Mouse (Mus musculus) megakaryocyte, embryonic 14.5 days (primary cell): ENCODE measurements around the gene Rbm33. TPM values are rescaled to one million over a fixed set of nuclear protein-coding genes. Genes with fewer than 3 reads are reported as not detected.

Source experiments
- H3K27me3 ChIP-seq: replicated peaks from 2 replicates; pipeline ENCODE3; 2012; ENCODE audit warnings: inconsistent platforms
- H3K36me3 ChIP-seq: replicated peaks from 2 replicates; pipeline ENCODE3; 2012; ENCODE audit warnings: low read length, inconsistent platforms, mixed read lengths
- H3K4me1 ChIP-seq: 2 replicates; pipeline ENCODE4 v1.6.1; 2012; ENCODE audit warnings: inconsistent platforms
- H3K4me3 ChIP-seq: replicated peaks from 2 replicates; pipeline ENCODE3; 2012; ENCODE audit warnings: moderate library complexity, mild to moderate bottlenecking, inconsistent platforms
- H3K9me3 ChIP-seq: 2 replicates; pipeline ENCODE4 v1.6.1; 2012; ENCODE audit warnings: inconsistent platforms
- FLI1 ChIP-seq: IDR thresholded peaks from 2 replicates; pipeline ENCODE4 v1.6.1; 2012; ENCODE audit warnings: low read length, inconsistent platforms, mixed read lengths
- GATA1 ChIP-seq: IDR thresholded peaks from 3 replicates; pipeline ENCODE4 v1.6.1; 2012; ENCODE audit warnings: mixed read lengths, low read length, inconsistent platforms, borderline replicate concordance
- polyA plus RNA-seq: library from polyadenylated mRNA; stranded (reverse); fragments of >175 nt; gene quantifications from 2 replicates; pipeline ENCODE4 v1.2.3, GENCODE M21; 2012; ENCODE audit warnings: low replicate concordance; ENCODE audit not compliant: insufficient read depth

Rbm33 gene
- polyA plus RNA-seq, 1 experiment = 9.5 TPM

DNA sequence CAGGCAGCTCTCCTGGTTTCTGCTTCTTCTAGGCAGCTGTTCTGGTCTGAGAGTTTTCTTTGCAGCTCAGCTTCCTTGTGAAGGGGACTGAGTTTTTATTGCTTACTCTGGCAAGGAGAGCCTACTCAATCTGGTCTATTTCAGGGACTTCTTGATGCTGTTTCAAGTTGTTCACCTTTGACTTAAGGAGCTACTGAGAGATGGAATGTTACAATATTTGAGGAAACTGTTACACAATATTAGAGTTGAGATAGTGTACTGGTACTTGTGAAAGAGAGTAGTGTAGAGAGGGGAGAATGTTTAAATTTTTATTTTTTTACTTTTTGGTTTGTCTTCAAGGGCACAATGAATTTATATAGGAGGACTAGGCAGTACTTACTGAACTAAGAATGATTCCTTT is 53.9 kb downstream of the Rbm33 start:
- peaks cover 75% of the 10 kb centered on the region for H3K36me3 ChIP-seq

DNA sequence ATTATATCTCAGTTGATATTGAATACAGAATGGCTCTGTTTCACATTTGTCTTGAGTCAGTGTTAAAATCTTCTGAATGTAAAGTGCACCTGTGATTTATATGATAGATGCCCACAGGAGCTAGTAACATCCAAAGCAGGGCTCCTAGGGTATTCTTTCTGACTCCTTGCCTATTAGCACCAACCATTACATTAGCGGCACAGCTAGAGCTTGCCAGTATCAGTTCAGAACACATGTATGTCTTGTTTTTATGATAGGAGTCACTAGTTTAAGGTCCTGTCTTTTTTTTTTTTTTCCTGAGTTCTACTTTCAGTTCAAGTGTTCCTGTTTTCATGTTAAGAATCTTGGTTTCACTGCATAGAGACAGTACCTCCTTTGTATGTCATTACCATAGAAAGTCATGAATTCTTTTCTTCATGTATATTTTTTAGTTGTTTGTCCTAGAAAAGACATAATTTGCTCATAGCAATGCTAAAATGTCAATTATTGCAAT is 55.3 kb downstream of the Rbm33 start:
- Histone ChIP-seq H3K36me3 (peaks cover 72% of the 10 kb centered on the region), H3K27me3 (no peaks in the 10 kb centered on the region), H3K9me3 (no peaks in the 10 kb centered on the region), H3K4me3 (no peak overlapping the region), H3K4me1 (peaks cover 15% of the 10 kb centered on the region)
- TF ChIP-seq FLI1 = no peak
- TF ChIP-seq GATA1 = no peak

More for the DNA sequence above, 53.9 kb downstream of the Rbm33 start:
- no peak overlapping the region for H3K4me3 ChIP-seq
- TF ChIP-seq FLI1 = no peak
- peaks cover 10% of the 10 kb centered on the region for H3K4me1 ChIP-seq
- H3K9me3 ChIP-seq = no peaks in the 10 kb centered on the region
- H3K27me3 ChIP-seq = no peaks in the 10 kb centered on the region

DNA sequence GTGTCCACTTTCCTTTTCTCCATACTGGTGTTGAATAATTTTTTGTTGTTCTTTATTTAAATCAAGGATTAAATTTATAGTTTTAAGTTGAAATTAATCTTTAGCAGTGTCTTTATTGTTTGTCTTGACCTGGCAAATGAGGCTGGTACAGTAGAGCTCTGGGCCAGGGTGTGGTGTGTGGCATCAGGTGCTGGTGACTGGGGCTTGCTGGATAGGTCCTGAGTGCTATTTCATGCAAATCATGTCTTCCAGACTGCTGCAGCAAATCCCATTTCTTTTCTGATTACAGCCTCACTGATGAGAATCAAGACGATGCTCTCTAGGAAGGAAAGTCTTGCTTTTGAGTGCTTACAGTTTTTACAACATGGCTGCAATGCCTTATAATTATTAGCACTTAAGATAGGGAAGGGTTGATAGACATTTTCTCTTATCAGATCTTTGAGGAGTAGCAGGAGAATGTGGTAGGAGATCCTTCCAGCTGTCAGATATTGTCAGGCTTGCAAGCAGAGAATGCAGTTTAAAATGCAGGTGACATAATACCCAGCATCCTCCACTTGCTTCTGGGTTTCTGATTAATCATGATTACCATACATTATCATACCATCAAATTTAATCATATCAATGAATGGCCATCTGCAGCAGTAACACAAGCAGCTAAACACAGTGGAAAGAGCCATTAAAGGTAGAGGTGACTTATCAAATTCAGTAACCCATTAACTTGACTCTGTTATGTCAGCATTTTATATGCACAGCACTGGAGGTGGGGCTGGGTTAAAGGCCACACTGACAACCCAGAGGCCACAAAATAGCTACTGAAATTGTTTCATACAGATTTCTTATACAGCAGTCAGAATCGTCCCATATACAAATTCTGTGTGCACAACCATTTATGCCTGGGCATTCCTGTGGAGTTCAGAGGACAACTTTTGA is 56.8 kb downstream of the Rbm33 start:
- H3K4me3 ChIP-seq = no peak overlapping the region
- H3K9me3 ChIP-seq = no peaks in the 10 kb centered on the region
- H3K27me3 ChIP-seq = no peaks in the 10 kb centered on the region
- peaks cover 10% of the 10 kb centered on the region; the same call in 1 of the 2 replicates for H3K4me1 ChIP-seq
- TF ChIP-seq GATA1 = no peak
- TF ChIP-seq FLI1 = no peak
- peaks cover 68% of the 10 kb centered on the region for H3K36me3 ChIP-seq

DNA sequence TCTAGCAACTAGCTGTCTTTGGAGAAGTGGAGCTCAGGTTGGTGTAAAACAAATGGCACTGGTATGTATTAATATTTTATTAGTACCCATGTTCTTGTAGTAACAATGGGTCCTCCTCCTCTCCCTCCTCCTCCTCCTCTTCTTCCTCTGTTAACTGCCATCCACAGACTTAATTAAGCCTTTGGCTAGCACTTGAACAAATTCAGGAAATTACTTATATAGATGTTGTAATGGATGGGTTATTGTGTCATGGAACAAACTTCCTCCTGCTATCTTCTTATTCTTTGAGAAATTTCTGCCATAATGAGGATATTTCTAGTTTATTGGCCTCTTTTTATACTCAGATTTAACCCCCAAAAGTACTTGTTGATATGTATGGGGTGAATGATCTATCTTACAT is 60.4 kb downstream of the Rbm33 start:
- Histone ChIP-seq H3K9me3 (no peaks in the 10 kb centered on the region), H3K4me1 (peaks cover 19% of the 10 kb centered on the region; the same call in 1 of the 2 replicates), H3K27me3 (no peaks in the 10 kb centered on the region), H3K4me3 (no peak overlapping the region), H3K36me3 (peaks cover 74% of the 10 kb centered on the region)
- TF ChIP-seq GATA1 (no peak), FLI1 (no peak)

DNA sequence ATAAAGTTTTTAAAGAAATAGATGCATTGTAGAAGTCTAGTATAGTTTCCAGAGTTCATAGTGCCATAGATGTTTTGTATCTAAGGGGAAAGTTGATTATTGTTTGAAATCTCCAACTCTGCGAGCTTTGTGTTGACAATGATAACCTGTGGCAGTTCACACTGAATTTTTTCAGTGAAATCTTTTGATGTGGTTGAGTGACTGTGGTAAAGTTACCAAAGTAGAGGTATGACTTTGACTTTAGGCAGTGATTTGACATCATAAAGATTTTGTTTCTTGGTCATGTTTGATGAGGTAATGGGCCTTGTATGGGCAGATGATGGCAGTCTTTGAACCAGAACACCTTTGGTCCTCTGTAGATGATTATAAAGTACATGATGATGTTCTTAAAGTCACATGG is 65.4 kb downstream of the Rbm33 start:
- H3K9me3 ChIP-seq = no peaks in the 10 kb centered on the region
- TF ChIP-seq FLI1 (no peak), GATA1 (no peak)
- H3K36me3 ChIP-seq = peaks cover 76% of the 10 kb centered on the region
- H3K4me3 ChIP-seq = no peak overlapping the region
- H3K27me3 ChIP-seq = no peaks in the 10 kb centered on the region
- H3K4me1 ChIP-seq = peaks cover 12% of the 10 kb centered on the region; the same call in 1 of the 2 replicates

DNA sequence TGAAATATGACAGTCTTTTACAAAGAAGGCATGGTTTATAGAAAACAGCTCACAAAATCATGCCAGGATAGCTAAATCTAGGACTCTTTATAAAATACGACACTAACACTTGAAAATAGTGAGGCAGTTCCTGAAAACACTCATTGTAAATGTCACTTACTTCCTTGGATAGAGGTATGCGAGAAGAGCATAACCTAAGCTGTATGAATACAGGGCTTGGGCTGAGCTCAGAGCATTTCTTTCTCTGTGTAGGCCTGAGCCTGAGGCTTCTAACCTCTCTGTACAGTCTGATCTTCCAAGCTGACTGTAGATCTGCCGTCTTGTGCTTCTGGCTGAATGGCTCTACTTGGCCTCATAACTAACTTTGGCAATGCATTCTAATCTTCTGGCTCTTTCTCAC is 69.9 kb downstream of the Rbm33 start:
- Histone ChIP-seq H3K27me3 (no peaks in the 10 kb centered on the region), H3K36me3 (peaks cover 89% of the 10 kb centered on the region), H3K4me1 (0 out of 2 replicates have a peak, but pooled peaks cover 3% of the 10 kb centered on the region), H3K9me3 (no peaks in the 10 kb centered on the region), H3K4me3 (no peak overlapping the region)
- TF ChIP-seq GATA1 = no peak
- no peak for TF ChIP-seq FLI1

DNA sequence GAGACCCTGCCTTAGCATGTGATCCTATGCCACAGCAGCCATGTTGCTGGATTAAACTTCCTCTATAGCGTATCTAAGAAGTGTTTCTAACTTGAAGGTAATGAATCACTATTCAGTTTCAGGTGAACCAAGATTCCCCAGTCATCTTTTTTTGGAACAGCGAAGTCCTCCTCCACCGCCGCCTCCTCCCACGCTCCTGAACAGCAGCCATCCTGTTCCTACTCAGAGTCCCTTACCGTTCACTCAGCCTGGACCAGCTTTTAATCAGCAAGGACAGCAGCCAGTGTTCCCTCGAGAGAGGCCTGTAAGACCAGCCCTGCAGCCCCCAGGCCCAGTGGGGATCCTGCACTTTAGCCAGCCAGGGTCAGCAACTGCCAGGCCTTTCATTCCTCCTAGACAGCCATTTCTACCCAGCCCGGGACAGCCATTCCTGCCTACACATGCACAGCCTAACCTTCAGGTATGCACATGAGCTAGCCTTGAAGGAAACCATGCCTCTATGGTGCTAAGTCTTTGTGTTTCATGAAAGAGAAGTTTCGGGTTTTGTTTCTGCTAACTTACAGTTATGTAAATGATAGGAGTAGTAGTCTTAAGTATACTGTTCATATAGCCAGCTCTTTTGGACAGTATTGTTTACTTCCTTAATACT is 70.7 kb downstream of the Rbm33 start:
- peaks cover 89% of the 10 kb centered on the region for H3K36me3 ChIP-seq
- 0 out of 2 replicates have a peak, but pooled peaks cover 3% of the 10 kb centered on the region for H3K4me1 ChIP-seq
- no peaks in the 10 kb centered on the region for H3K9me3 ChIP-seq
- TF ChIP-seq GATA1 (no peak), FLI1 (no peak)
- no peaks in the 10 kb centered on the region for H3K27me3 ChIP-seq
- no peak overlapping the region for H3K4me3 ChIP-seq

DNA sequence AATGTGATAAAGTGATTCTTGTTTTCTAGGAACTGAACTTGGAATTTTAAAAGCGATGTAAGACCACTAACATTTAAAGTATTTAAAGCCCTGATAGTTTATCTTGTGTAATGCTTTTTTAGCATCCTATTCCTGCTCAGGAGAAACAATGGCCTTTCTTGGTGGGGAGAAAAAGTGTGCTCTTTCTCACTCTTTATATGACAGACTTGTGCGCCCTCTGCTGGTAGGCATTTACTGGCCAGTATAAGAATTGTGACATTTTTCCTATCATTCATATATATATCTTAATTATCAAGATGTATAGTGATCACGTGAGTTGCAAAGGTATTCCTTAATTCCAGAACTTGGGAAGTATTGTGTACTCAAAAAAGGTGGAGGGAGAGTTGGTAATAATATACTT is 71.3 kb downstream of the Rbm33 start:
- Histone ChIP-seq H3K9me3 (no peaks in the 10 kb centered on the region), H3K4me1 (0 out of 2 replicates have a peak, but pooled peaks cover 3% of the 10 kb centered on the region), H3K4me3 (no peak overlapping the region), H3K36me3 (peaks cover 91% of the 10 kb centered on the region), H3K27me3 (no peaks in the 10 kb centered on the region)
- TF ChIP-seq GATA1 (no peak), FLI1 (no peak)

DNA sequence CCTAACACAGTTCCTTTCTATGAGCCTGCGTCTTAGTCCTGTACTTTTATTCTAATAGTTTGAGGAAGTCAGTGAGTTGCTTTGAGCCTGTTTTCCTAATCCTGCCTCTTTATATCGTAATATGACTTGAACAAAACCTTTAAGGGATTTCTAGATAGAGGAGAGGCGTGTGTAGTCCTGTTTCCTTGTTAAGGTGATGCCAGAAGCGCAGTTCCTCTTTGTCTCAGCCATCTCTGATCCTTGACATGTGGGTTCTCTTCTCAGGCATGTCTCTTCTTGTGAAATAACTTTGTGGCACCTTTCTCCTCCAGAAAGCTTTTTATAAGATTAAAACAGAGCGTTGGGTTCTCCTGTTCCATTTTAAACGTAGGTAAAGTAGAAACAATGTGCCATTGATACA is 73.3 kb downstream of the Rbm33 start:
- TF ChIP-seq FLI1 (no peak), GATA1 (no peak)
- Histone ChIP-seq H3K27me3 (no peaks in the 10 kb centered on the region), H3K9me3 (no peaks in the 10 kb centered on the region), H3K36me3 (peaks cover 96% of the 10 kb centered on the region), H3K4me1 (peaks cover 15% of the 10 kb centered on the region), H3K4me3 (no peak overlapping the region)

DNA sequence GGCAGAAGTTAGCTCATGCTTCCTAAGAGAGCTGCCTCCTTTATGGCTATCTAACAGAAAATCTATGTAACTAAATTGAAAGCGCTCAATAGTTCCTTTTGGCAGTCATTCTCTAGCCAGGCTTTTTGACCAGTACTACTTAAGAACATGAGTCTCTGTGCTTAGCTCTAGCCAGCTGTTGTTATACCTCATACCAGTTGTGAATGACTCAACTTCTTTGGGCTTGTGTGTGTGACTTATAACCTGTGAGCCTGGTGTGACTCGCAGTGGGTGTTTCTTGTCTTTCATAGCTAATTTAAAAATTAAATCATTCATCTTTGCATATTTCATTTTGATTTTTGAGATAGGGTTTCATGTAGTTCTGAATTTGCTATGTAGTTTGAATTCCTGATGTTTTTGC is 80.4 kb downstream of the Rbm33 start:
- Histone ChIP-seq H3K9me3 (no peaks in the 10 kb centered on the region), H3K4me3 (no peak overlapping the region), H3K4me1 (peaks cover 47% of the 10 kb centered on the region), H3K27me3 (no peaks in the 10 kb centered on the region), H3K36me3 (peaks cover 95% of the 10 kb centered on the region)
- TF ChIP-seq GATA1 (no peak), FLI1 (no peak)

DNA sequence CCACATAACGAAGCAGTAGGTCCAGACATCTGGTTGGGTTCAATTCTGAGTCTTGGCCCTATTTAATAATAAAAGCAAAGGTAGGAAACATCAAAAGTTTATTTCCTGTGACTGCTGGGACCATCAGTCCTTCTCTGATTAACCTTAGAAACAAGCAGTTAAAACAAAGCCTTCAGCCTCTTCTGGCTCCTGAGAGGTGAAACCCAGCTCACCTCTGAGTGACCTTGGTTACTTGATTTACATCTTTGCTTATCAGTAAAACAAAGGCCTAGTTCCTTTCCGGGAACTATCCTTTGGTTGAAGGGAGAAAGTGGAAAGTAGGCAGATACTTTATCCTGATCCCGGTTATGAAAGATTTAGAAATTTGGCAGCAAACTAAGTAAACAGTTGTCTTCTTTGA is 81.8 kb downstream of the Rbm33 start:
- H3K27me3 ChIP-seq = no peaks in the 10 kb centered on the region
- no peak for TF ChIP-seq GATA1
- no peak for TF ChIP-seq FLI1

More for the DNA sequence above, 81.8 kb downstream of the Rbm33 start:
- H3K4me3 ChIP-seq = no peak overlapping the region
- peaks cover 56% of the 10 kb centered on the region for H3K4me1 ChIP-seq
- H3K36me3 ChIP-seq = peaks cover 92% of the 10 kb centered on the region
- no peaks in the 10 kb centered on the region for H3K9me3 ChIP-seq
